Mouse (Mus musculus) megakaryocyte, embryonic 14.5 days (primary cell): ENCODE data around the gene Lbx2.

ENCODE experiments used
- FLI1 ChIP-seq: IDR thresholded peaks from 2 replicates; pipeline ENCODE4 v1.6.1; 2012; ENCODE audit warnings: low read length, inconsistent platforms, mixed read lengths
- GATA1 ChIP-seq: IDR thresholded peaks from 3 replicates; pipeline ENCODE4 v1.6.1; 2012; ENCODE audit warnings: mixed read lengths, low read length, inconsistent platforms, borderline replicate concordance

DNA sequence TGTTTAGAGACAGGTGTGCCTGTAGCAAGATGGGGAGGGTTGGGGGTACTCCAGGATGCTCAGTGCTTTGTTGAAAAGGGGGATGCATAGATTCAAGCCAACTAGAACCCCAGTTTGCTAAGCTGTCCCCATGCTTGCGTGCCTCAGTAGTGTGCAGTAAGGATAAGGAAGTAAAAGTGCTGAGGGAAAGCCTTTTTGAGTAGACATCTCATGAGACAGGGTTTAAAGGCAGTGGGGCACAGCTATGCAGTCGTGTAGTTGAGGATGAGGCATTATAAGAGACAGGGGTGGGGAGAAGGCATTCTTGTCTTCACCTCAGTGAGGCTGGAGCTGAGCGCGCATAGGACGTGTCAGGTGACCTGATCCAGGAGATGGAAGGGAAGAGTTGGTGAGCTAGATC is 45.6 kb upstream of the Lbx2 start:
- TF ChIP-seq GATA1 (no peak), FLI1 (no peak)
